Mouse (Mus musculus) mature B cell (primary cell): ENCODE data around the gene Acadl.

Experiments
- in situ Hi-C: fragments of 300-500 bp; cut with MboI; formaldehyde crosslinking; loops from 2 replicates; pipeline ENCODE4 v1.14.3; 2019

Gene Acadl

GRCm38 (mm10) chr1:66782296-66782695 is 80.8 kb downstream of the Acadl start:
- in situ Hi-C loops = no loop called here

GRCm38 (mm10) chr1:66781027-66781426 is 82.0 kb downstream of the Acadl start:
- in situ Hi-C loops = no loop called here
